Mouse (Mus musculus) CD4-positive, CD25-positive, alpha-beta regulatory T cell, adult 4 months (primary cell): ENCODE data around the gene Irgm2. TPM values are rescaled to one million over a fixed set of nuclear protein-coding genes. Genes with fewer than 3 reads are reported as not detected.
"Not testable (repeated sequence)": the region's sequence is repeated elsewhere in the genome, so short reads cannot be mapped to it uniquely, and the experiment has no call there.

Source experiments
- ATAC-seq: one replicate; pipeline ENCODE4 v1.8.0; 2017
- polyA plus RNA-seq, 2 experiments: library from polyadenylated mRNA; unstranded; fragments of 100-300 nt; shearing (Covaris generic); gene quantifications; one replicate each; pipeline ENCODE4 v1.2.1; 2017

Irgm2 gene
- polyA plus RNA-seq, result 10 to 100 TPM; 51.0 to 68.1 TPM

- ATAC-seq, result peak; percentile 93
Observed at GRCm38 (mm10) chr11:58199229-58200037, at the start of gene Irgm2, which contains the start of gene Igtp. Gene Irgm2, plus strand, starts transcription at chr11:58199618. Gene Igtp, plus strand, starts transcription at chr11:58199556.

- ATAC-seq, result no peak
Observed at GRCm38 (mm10) chr11:58155458-58155857, 44.0 kb upstream of the Irgm2 start.

GRCm38 (mm10) chr11:58156871-58157270, 42.5 kb upstream of the Irgm2 start:
- no peak for ATAC-seq

GRCm38 (mm10) chr11:58165072-58165471, 34.3 kb upstream of the Irgm2 start:
- no peak for ATAC-seq

GRCm38 (mm10) chr11:58167822-58168166, 31.6 kb upstream of the Irgm2 start:
- no peak for ATAC-seq

GRCm38 (mm10) chr11:58168167-58168915, 31.1 kb upstream of the Irgm2 start, which contains the start of gene Gemin5:
Gene Gemin5, minus strand, starts transcription at chr11:58168539.
- peak; percentile 76 for ATAC-seq

- ATAC-seq, result no peak
Observed at GRCm38 (mm10) chr11:58169666-58170065, 29.8 kb upstream of the Irgm2 start.

GRCm38 (mm10) chr11:58171459-58172091, 27.8 kb upstream of the Irgm2 start, which contains the start of gene Mrpl22:
Gene Mrpl22, plus strand, starts transcription at chr11:58171661.
- ATAC-seq, result peak; percentile 60

- ATAC-seq, result peak; percentile 57
Observed at GRCm38 (mm10) chr11:58179563-58179962, 19.9 kb upstream of the Irgm2 start.

GRCm38 (mm10) chr11:58179986-58180385, 19.4 kb upstream of the Irgm2 start:
- ATAC-seq, result not testable (repeated sequence)

- no peak for ATAC-seq
Observed at GRCm38 (mm10) chr11:58180756-58181155, 18.7 kb upstream of the Irgm2 start.

- peak; percentile 79 for ATAC-seq
Observed at GRCm38 (mm10) chr11:58183579-58183978, 15.8 kb upstream of the Irgm2 start.

GRCm38 (mm10) chr11:58189675-58190074, 9.7 kb upstream of the Irgm2 start:
- peak; percentile 63 for ATAC-seq

- ATAC-seq, result peak; percentile 43
Observed at GRCm38 (mm10) chr11:58193326-58193725, 6.1 kb upstream of the Irgm2 start.

- ATAC-seq, result peak; percentile 2
Observed at GRCm38 (mm10) chr11:58193860-58194520, 5.4 kb upstream of the Irgm2 start.

- no peak for ATAC-seq
Observed at GRCm38 (mm10) chr11:58198663-58199062, 755 bp upstream of the Irgm2 start.

GRCm38 (mm10) chr11:58200226-58200625, 808 bp downstream of the Irgm2 start:
- ATAC-seq, result peak; percentile 41

GRCm38 (mm10) chr11:58201052-58201451, 1.6 kb downstream of the Irgm2 start:
- peak; percentile 21 for ATAC-seq

- peak; percentile 1 for ATAC-seq
Observed at GRCm38 (mm10) chr11:58210321-58210886, 11.0 kb downstream of the Irgm2 start.

GRCm38 (mm10) chr11:58211062-58211681, 11.8 kb downstream of the Irgm2 start:
- peak; percentile 66 for ATAC-seq

GRCm38 (mm10) chr11:58211682-58212067, 12.3 kb downstream of the Irgm2 start:
- peak; percentile 53 for ATAC-seq
